Mouse (Mus musculus): ENCODE measurements around the gene Tmem240.
"Not testable (repeated sequence)": the region's sequence is repeated elsewhere in the genome, so short reads cannot be mapped to it uniquely, and the experiment has no call there.

Tmem240 gene

DNA sequence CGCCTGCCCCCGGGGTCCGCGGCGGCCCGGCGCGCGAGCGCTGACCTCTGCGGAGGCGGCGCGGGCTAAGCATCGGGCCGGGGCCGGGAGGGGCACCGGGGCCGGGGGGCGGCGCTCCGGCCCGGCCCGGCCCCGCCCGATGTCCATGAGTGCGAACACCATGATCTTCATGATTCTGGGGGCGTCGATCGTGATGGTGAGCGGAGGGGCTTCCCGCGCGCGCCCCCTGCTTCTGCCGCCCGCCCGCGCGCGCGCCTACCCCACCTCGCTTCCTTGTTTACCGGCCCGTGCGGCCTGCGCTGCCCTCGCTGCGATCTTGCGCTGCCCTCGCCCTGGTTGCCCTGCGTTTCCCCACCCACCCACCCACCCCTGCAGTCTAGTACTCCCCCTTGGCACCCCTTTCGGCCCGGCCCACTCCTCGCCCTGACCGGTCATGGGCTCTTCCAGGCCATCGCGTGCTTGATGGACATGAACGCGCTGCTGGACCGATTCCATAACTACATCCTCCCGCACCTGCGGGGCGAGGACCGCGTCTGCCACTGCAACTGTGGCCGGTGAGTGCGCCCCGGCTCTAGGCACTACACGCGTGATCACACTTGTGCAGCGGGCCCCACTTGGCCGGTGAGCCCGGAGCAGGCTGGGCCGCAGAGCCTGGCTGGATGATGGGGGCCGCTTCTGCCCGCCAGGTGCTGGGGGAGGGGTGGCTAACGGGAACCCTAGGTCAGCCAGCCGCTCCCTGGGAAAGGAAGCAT lies 527 bp downstream of the Tmem240 start:
- in situ Hi-C loops (cut with MboI) = loop anchor here (5.0 kb wide), 1 partner anchor 32 kb away; no protein-coding TSS in a partner anchor

DNA sequence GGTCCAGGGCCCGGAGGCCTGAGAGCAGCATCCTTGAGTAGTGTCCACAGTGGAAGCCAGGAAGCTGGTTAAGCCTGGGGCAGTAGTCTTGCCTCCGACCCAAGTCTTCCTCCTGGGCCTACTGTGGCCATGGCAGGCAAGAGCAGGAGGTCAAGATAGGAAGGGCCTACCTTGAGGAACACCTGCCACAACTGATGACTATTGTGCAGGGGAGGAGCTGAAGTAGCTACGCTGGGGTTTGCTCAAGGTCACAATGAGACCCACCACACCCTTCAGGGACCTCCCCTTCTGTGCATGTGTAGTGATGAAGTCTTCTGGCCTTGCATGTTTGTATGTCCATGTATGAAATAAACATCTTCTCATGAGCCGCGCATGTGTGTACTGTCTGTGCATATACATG lies 1.2 kb downstream of the Tmem240 start:
- in situ Hi-C loops (cut with MboI) = no loop called here

DNA sequence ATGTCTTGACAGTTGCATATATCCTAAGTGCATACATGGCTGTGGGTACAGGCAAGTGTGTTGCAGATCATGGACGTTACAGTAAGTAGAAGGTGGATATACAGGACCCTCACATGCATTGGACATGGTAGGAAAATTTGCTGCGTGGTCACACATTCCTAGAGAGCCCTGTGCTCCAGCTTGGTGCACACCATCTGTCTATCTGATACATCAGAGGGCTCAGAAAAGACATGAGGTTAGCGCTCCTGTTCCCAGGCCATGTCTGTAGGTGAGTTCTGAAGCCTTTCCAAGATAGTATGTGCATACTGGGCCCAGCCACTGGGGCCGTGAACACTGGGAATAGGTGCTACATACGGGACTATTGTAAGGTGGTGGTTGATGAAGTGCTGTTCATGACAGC lies 1.8 kb downstream of the Tmem240 start:
- in situ Hi-C loops (cut with MboI) = no loop called here

DNA sequence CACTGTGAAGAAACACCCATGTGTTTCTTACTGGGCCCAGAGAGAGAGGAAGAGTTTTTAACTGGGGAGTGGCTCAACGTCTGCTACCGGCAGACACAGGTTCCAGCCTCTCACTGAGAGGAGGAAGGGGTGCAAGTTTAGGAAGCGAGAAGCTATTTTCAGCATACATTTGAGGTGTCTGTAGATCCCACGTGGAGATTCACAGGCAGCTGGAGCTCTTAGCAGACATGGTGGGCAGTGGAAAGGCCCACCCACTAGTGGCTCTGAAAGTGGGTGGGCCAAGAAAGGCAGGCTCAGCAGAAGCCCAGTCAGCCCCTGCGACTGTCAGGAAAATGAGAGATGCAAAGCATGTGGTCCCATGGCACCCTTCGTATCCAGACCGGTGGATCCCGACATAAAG lies 3.7 kb downstream of the Tmem240 start:
- in situ Hi-C loops (cut with MboI) = no loop called here

DNA sequence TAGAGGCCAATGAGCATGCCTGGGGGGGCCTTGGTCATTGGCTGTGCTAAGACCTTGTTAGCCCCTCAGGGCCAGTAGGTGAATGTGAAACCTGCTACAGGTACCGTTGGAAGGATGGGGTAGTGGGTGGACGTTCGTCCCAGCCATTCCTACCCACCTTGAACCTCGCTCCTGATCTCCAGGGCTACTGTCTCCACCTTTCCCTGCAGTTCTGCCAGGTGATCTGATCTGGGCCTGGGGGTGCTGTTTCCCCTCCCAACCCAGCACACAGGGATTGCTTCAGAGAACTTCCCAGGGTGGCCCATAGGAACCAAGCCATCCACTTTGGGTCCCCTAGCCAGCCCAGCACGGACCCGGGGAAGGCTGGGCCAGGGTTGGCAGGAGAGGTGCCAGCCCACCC lies 4.6 kb downstream of the Tmem240 start:
- in situ Hi-C loops (cut with MboI) = no loop called here

DNA sequence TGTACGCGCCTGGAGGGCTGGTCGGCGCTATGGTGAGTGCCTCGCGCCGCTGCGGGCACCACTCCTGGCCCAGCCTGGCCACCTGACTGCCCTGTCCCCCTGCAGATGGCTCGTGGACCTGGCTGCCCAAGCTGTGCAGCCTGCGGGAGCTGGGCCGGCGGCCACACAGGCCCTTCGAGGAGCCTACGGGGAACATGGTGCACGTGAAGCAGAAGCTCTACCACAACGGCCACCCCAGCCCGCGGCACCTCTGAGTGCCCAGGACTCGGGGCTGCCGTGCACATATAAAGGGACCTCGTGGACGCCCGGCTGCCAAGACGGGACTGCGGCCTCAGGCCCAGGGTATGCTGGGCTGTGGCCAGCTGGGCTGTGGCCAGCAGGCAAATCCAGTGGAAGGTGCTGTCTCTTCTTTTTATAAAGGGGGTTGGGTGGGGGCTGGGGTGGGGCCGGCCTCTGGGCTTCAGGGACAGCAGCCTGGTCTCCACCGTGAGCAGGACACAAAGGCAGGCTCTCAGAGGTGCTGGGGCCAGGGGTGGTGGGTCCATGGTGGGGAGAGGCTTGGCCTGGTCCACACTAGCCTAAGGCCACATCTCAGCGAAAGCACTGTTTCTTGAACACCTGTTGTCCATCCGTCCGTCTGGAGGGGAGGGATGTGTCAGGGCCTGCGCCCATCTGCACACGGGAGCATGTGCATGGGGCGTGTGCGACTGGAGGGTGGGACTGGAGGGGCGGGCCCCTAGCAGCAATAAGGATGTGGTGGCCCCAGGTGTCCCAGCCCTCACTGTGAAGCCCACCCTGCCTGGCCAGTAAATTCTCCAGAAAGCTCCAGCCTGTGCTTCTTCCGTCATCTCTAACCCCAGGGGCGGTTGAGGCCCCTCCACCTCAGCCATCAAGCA lies 5.4 kb downstream of the Tmem240 start:
- in situ Hi-C loops (cut with MboI) = no loop called here

DNA sequence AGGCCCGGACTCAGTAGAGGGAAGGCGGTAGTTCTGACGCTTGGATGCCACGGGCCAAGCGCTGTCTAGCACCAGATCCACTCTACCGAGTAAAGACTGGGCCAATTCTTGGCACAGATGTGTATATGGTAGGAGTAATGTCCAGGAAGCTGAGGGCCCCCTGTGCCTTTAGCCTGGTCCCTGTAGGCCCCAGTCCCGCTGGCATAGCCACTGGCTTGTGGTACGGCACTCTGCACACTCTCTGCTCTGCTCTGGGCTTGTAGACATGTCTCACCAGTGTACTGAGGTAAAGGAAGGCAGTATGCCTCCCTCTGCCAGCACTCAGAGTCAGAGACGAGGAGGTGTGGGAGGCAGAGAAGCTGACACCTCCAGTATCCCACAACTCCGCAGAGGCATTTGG lies 6.1 kb downstream of the Tmem240 start:
- in situ Hi-C loops (cut with MboI) = not testable (repeated sequence)

DNA sequence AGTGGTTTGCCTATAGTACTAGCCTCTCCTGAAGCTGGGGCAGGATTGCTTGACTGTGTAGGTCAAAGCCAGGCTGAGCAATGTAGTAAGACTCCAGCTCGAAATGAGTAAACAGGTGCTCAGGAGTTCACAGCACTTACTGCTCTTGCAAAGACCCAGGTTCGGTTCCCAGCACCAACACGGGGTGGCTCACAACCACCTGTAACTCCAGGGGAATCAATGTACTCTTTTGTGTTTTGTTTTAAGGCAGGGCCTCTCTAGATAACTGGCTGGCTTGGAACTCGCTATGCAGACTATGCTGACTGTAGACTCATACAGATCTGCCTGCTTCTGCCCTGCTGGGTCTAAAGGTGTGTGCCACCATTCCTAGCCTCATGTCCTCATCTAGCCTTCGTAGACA lies 8.1 kb downstream of the Tmem240 start:
- in situ Hi-C loops (cut with MboI) = no loop called here

DNA sequence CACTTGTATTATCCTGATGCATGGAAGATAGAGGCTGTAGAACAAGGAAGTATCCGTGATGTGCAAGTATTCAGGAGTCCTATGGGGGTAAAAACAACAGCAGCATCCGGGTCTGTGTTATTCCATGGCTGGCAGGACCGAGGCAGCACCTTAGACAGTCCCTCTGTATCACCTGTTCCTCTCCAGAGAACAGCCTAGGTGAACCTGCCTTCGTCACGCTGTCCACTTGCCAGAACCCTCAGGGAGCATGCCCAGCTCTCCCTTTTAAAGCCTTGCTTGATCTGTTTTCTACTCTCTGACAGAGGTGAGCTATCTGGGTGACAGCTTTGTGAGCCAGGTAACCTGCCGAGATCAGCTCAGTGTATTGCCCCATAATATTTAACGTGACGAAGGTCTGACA lies 9.9 kb downstream of the Tmem240 start:
- in situ Hi-C loops (cut with MboI) = no loop called here

DNA sequence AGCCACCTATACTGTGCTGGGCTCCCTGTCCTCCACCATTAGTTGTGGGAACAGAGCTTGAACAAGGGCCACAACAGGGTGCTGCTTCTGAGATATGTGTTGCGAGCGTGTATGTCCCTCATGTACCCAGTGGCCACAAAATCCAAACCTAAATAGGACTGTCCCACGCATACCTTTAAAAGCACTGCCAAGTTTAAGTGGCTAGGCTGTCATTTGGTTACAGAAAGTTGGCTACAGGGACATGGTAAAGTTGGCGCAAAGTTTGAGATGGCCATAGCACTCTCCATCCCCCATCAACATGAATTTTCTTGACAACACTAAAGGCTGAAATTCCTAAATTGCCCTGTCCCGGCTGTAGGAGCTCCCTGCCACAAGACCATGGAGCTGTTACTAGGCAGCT lies 10.5 kb downstream of the Tmem240 start:
- in situ Hi-C loops (cut with MboI) = no loop called here

DNA sequence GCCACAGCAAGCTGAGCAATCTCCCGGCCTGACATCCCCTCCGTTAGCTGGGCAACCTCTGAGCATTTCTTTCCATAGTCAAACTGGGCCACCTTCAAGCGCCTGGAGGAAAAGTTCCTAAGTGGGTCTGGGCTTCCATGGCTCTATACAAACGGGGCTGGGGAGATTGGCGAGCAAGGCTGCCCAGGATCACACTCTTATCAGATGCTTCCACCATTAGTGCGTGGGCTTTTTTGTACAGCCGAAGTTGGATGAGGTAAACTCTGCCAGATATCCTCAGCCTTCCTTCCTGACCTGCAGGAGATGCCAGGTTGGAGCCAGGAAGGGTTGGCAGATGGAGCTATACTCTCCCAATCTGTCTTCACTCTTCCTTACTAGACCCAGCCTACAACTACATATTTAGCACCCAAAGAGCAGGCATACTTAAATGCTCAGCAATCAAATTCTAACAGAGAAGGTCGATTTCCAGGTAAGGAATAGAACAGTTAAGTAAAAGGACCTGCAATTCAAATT lies 11.5 kb downstream of the Tmem240 start:
- in situ Hi-C loops (cut with MboI) = no loop called here

DNA sequence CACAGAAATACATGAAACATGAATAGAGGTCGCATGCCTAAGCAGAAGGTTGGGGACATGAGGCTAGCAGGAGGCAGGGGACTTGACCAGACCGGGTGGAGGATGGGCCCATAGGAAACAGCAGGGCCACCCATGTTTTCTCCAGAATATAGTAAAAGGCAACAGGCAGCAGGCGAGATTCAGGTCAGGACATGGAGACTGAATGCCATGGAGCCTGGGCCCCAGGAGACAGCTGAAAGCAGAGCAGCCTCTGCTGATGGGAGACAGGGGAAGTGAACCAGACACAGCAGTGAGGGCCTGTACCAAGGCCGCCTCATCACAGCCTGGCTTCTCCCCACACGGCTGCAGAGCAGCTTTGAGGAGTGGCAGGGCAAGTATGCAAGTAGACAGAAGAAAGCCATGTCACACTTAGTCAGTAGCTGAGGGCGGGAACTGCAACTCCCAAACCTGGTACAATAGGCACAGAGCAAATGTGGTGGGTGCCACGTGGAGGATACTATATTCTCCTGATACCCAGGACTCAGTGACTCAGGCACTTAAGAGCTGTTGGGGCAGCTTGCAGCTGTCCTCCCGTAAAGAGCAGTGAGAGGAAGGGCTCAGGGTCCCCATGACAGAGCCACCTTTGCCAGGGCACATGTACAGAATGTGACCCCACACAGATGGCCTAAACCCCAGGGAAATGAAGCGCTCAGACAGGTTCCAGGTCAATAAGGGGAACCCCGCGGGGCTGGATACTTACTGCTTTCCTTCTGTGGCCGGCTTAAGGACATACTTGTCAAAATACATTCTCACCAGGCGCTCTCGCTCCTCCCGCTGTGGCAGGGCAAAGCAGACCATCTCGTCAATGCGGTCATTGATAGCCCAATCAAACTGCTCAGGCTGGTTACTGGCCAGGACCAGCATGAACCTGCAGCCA lies 12.2 kb downstream of the Tmem240 start:
- in situ Hi-C loops (cut with MboI) = no loop called here

DNA sequence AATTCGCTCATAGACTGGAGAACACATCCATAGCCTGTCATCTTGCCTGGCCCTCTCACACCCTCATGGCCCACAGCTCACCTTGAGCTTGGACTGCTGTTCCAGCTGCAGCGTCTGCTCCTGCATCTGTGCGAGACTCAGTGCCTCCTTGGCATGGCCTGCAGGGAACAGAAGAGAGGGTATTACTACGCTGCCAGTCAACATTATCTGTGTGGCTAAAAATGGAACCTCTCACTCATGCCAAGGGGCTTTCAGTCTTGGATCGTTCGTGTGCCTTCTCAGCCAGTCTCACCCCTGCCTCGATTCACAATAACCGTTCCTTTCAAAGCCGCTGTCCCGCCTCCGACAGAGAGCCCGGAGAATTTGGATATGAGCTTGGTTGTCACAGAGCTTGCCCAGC lies 22.4 kb downstream of the Tmem240 start:
- in situ Hi-C loops (cut with MboI) = no loop called here

DNA sequence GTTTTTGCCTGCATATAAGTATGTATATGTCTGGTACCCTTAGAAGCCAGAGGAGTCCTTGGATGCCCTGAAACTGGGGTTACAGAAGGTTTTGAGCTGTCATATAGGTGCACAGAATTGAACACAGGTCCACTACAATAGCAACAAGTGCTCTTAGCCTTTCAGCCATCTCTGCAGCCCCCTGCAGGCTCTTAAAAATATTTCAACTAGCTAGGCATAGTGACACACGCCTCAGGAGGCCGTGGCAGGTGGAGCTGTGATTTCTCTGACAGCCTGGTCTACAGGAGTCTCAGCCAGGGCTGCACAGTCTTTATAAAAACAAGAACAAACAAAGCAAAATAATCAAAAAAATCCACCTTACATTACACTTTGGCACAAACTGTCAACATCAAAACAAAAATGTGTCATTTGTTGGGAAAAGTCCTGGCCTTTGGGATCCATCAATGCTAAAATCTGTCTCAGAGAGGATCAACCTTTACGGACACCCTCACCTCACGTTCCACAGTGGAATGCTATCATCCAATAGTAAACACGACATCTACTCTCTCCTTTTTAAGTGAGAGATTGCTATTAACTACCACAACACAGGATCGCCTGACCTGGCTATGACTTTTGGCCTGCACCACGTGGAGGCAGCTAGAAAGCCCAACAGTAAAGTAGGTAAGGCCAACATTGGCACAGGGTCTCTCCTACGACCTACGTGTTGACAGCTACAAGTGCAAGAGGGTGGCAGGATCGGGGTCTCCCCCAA lies 25.4 kb downstream of the Tmem240 start:
- in situ Hi-C loops (cut with MboI) = loop anchor here (10.0 kb wide), 1 partner anchor 45 kb away; no protein-coding TSS in a partner anchor

DNA sequence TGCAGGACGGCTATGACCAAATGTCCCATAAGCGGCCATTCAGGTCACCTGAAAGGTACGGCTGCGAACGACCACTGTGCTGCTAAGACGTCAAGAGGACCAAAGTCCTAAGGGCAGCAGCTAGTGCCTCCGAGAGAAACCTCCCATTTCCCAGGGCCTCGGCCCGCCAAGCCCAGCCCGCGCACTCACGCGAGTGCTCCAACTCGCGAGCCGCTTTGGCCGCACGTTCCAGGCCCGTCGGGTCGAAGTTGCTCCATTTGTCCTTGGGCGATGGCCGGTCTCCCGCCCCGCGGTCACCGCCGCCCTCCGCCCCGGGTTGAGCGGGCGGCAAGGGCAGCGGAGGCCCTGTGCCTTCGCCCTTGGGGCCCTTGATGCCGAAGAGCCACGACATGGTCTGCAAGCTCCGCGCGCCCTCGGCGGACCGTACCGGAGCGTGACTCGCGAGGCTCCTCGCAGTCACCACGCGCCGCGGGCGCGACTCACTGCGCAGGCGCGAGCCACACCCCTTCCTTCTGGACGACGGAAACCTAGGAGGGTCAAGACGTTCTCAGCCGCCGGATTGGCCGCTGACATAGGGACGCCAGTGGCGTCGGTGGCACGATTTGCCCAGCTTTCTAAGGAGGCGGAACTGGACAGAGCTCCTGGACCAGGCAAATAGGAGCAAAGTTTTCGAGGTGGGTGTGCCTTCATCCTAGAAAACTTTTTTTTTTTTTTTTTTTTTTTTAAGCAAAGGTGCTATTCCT lies 26.2 kb downstream of the Tmem240 start, which contains the start of gene Atad3a:
TSS of gene Atad3a (minus strand) at position 481 of the 743 bp plus-strand sequence.
- in situ Hi-C loops (cut with MboI) = loop anchor here (10.0 kb wide), 1 partner anchor 46 kb away; no protein-coding TSS in a partner anchor

DNA sequence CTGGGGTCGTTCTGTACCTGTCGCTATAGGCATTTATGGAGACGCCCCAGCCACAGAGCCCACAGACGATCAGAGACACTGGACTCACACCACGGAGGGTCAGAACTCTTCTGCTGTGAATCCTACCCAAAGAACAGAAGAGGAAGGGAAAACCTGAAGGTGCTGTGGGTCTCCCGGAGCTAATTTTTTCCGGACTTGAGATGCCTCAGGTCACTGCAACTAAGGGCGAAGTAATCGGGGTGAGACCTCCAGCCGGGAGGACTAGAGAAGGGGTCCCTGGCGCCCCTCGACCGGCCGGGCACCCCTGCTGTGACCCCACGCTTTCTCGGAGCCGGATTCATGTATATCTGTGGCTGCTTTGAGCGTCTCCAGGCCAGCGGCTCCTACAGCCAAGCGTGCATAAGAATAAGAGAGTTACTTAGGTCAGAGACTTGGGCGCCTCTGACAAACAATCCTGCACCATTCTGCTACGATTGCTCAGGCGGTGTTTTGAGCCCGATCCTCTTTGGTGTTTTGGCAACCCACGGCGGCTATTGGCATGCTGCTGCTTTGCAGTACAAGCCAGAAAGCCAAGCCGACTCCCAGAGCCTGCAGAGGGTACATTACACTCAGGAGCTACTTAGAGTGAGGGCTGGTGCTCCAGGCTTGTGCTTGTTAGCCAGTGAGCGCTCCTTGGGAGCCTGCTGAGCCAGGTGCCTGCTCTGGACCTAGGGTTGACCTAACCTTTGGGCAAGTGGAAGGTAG lies 26.9 kb downstream of the Tmem240 start:
- in situ Hi-C loops (cut with MboI) = loop anchor here (10.0 kb wide), 1 partner anchor 47 kb away; no protein-coding TSS in a partner anchor

DNA sequence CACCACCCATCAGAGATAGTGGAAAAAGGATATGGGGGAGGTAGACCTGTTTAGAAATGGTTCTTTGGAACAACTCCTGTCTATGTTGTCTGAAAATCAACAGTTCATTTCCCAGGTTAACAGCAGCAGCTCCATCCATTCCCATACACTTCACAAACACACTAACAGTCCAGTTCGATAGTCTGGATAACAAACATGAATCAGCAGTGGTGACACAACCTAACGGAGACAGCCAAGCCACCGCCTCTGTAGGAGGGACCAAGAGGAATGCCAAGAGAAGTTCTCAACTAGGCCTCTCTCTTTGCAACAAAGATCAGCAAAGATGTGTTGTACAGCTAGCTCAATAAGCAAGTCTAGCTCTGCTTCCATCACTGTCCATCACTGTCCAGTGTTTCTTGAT lies 27.8 kb downstream of the Tmem240 start:
- in situ Hi-C loops (cut with MboI) = loop anchor here (10.0 kb wide), 1 partner anchor 48 kb away; no protein-coding TSS in a partner anchor

DNA sequence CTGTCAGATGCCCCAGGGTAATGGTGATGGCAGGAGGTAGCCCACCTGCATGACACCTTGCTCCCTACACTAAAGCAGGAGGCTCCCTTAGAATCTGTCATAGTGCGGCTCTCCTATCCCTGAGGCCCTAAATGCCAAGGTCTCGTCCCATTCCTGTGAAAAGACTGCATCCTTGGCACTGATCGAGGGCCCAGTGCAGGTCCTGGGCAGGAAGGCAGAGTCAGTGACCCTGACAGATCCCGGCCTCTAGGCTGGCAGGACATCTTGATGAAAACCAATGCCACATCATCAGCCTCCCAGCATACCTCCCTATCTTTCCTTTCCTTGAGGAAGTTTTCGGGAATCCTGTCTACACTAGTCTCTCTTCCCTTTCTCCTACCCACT lies 34.9 kb downstream of the Tmem240 start:
- in situ Hi-C loops (cut with MboI) = loop anchor here (5.0 to 10.0 kb wide), 2 partner anchors 37 to 55 kb away; partner anchors contain the start of gene Tmem240

DNA sequence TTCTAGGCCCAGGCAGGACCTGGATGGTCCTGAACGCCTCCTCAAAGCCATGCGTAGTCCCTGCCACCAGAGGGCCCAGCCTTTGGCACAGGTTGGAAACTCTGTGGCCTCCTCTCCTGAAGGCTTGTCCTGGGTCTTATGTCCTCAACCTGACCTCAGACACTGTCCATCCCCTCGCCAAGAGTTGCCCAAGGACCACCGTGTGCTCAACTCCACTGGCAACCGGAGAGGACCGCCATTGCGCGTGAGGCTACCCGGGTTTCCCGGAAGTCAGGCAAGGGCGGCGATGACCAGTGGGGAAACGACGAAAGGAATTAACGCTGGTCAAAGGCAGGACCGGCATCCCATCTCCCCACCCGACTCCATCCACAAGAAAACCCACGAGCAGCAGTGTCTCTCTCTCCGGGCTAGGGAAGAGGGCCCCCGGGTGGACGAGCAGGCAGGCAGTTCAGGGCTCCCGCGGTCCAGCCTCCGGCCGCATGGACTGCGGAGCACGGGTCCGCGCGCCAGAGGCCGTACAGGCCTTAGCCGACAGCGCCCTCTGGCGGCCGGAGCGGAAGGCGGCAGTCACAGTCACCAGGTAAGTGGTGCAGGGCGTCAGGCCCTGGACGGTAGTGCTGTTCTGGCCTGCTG lies 35.4 kb downstream of the Tmem240 start:
- in situ Hi-C loops (cut with MboI) = loop anchor here (5.0 to 10.0 kb wide), 2 partner anchors 38 to 55 kb away; partner anchors contain the start of gene Tmem240
